Mouse (Mus musculus) bone marrow, adult 2 months (tissue): Measurements from ENCODE around the gene Zfyve21.

ENCODE experiments used
- CTCF ChIP-seq: fragments of 200-500 bp; IDR thresholded peaks from 2 replicates; pipeline ENCODE4 v1.5.1; 2011; ENCODE audit warnings: low read length, control low read depth; ENCODE audit not compliant: control insufficient read depth, insufficient read depth
- POLR2A ChIP-seq: fragments of 200-500 bp; IDR thresholded peaks from 2 replicates; pipeline ENCODE4 v1.6.1; 2011; ENCODE audit warnings: low read depth, mild to moderate bottlenecking, control low read depth, low read length, borderline replicate concordance; ENCODE audit not compliant: control insufficient read depth

DNA sequence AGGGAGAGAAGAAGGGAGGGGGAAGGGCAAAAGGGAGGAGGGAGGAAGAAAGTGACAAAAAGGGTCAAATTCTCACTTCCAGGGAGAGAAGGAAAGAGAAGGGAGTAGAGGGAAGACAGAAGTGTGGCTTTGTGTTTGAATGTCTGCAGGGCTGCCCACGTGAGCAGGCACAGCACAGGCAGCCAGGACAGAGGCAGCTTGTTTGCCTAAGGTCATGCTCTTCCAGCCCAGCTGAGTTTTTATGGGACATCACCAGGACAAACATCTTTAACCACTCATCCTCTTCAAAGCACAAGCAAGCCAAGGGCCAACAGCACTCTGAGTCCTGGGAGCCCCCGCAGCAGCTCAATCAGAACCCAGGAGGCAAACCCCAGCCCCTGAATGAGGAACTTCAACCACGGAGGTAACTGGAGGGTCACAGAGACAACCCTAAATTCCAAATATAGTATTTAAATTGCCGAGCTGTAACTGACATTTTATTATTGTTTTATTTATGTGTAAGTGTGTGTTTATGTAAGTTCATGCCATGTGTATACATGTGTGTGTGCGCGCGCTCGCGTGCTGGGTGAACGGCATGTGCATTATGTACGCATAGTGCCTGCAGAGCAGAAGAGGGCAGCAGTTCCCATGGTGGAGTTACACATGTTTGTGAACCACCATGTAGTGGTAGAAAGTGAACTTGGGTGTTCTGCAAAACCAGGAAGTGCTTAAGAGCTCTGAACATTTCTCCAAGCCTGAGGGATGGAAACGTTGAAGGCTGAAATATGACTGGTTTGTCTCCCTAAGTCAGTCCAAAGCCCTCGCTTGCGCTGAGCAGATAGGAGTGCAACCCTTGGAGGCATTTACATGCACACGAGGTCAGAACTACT, 28.8 kb downstream of the Zfyve21 start:
- TF ChIP-seq CTCF (no peak), POLR2A (no peak)
